Mouse (Mus musculus): ENCODE measurements around the gene Fcer1g.

DNA sequence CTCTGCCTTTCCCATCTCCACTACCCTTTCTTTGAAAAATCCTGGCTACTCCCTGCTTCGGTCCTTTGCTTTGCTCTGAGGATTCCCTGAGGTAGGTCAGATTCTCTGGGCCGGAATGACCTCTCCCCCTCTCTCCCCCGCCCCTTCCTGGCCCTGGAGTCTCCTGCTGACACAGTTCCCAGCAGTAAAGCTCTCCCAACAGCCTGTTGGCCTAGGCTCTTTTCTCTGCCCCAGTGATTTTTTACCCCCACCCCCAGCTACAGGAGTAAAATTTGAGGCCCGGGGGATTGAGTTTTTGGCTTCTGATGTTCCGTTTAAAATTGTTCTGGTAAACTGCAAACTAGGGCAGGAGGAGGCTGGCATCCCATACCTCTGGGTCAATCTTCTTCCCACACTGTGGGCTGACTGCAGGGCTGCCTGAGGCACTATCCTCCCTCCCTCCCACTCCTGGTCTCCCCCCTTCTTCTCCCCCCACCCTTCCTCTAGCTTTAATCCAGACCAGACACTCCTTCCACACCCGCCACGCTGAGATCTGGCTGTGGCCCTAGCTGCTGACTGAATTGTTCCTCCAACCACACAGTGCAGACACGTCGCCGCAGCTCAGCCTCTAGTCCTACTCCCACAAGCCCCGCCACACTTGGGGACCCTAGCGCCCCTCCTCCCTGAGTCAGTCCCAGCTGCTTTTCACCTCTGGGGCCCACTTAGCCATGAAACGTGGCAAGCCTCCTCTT lies 17.6 kb upstream of the Fcer1g start:
- TF ChIP-seq CTCF (IDR thresholded peaks at IDR 0.05; ENCODE audit: borderline replicate concordance, control insufficient read depth, extremely low read depth, insufficient read depth, low read length, poor library complexity): no peak
- TF ChIP-seq POLR2A (IDR thresholded peaks at IDR 0.05; ENCODE audit: control insufficient read depth, extremely low read depth, insufficient read depth, low read length, poor library complexity): no peak

Data from thymus, adult 2 months (tissue).